In the genomic region with DNA sequence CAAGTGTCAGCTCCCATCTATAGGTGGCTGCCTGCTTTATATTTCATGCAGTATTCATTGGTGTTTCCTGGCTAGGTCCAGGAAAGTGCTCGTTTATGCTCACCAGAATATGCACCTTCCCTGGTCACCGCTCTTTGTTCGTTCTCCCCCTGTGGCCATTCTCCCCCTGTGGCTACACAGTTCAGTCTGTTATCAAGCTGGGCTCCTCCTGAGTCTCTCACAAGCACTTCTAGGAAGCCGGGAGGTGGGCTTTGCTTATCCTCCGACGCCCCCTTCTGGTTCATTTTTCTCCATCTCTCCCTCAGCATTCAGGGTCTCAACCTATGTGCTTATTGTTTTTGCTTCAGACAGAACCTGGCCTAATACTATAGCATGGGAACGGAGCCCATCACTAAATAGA, we compare ENCODE assay signal across 10 mouse cellular contexts. TPM values are rescaled to one million over a fixed set of nuclear protein-coding genes. Genes with fewer than 3 reads are reported as not detected.
DNase-seq lines count a peak whose midpoint lies in the region; ATAC-seq and TF ChIP-seq lines count a peak whose summit lies in the region.
"Had no signal": no experiment of that assay in that cellular context is flagged by ENCODE, and none has a peak within 500 bp of the region (broad histone marks: within the 10 kb centered on the region; RNA-seq: fewer than 3 reads in every experiment).

No protein-coding gene starts in this region.

- H3K9ac ChIP-seq in ES-E14 (ENCODE audit: insufficient read depth, low read depth, low read length, poor library complexity, severe bottlenecking), result no peak overlapping the region
- H3K9ac ChIP-seq in forebrain, embryonic 15.5 days (replicated peaks), result no peak overlapping the region
- H3K9ac ChIP-seq in midbrain, embryonic 12.5 days (replicated peaks), result peak overlapping the region; percentile 28; the same call in 1 of the 2 replicates

- DNase-seq in ES-E14 (ENCODE audit: low read depth, low spot score), result peak; percentile 62
- no peak for DNase-seq in heart, adult 18-20 months
- DNase-seq in urinary bladder, adult 18-20 months (ENCODE audit: low spot score in 2 of 2), result no peak
- no peak for DNase-seq in ovary, postnatal 14 days (ENCODE audit: low spot score)
- DNase-seq in cerebellum, adult 9-11 months, result no peak

- in situ Hi-C loops in ES-E14 (cut with MboI; ENCODE audit: low sequenced_read_pairs in 2 of 2, unreplicated experiment in 2 of 2), result no loop called here

- H3K4me3 ChIP-seq in E14TG2a.4 (replicated peaks; ENCODE audit: low read length) (no peak overlapping the region), ES-E14 (ENCODE audit: insufficient read depth in 1 of 2, low read depth in 1 of 2, low read length in 2 of 2, poor library complexity in 1 of 2, severe bottlenecking in 1 of 2) (no peak overlapping the region)
- H3K4me3 ChIP-seq in forebrain, embryonic 15.5 days, result no peak overlapping the region
- peak overlapping the region; percentile 5; the same call in 1 of the 2 replicates for H3K4me3 ChIP-seq in midbrain, embryonic 12.5 days
- H3K4me3 ChIP-seq: megakaryocyte, embryonic 14.5 days had no signal

- H3K27me3 ChIP-seq in E14TG2a.4 (ENCODE audit: insufficient read depth, low read length), result peaks cover 50% of the 10 kb centered on the region
- H3K27me3 ChIP-seq in forebrain, embryonic 15.5 days, result peaks cover 14% of the 10 kb centered on the region; the same call in 1 of the 2 replicates
- H3K27me3 ChIP-seq in midbrain, embryonic 12.5 days, result peaks cover 39% of the 10 kb centered on the region
- H3K27me3 ChIP-seq: megakaryocyte, embryonic 14.5 days; Patski had no signal

- H3K4me2 ChIP-seq in forebrain, embryonic 15.5 days (replicated peaks), result 0 out of 2 replicates have a peak overlapping the region, but pooled peaks have one; percentile 3
- H3K4me2 ChIP-seq in midbrain, embryonic 12.5 days (replicated peaks), result peak overlapping the region; percentile 35

- peak; percentile 30; the same call in 1 of the 2 replicates for TF ChIP-seq CTCF in E14TG2a.4 (conservative IDR thresholded peaks at IDR 0.05; ENCODE audit: low read length)

- ATAC-seq in forebrain, embryonic 15.5 days (replicated peaks), result peak; percentile 67
- peak; percentile 81 for ATAC-seq in midbrain, embryonic 12.5 days (ENCODE audit: low FRiP score, low read depth)
- ATAC-seq: Patski had no signal

- no peak overlapping the region for H3K27ac ChIP-seq in ES-E14 (ENCODE audit: insufficient read depth, low read depth, low read length, poor library complexity, severe bottlenecking)
- H3K27ac ChIP-seq in forebrain, embryonic 15.5 days (replicated peaks), result no peak overlapping the region
- H3K27ac ChIP-seq in midbrain, embryonic 12.5 days (replicated peaks), result peak overlapping the region; percentile 42; the same call in 1 of the 2 replicates

- H3K4me1 ChIP-seq in E14TG2a.4 (replicated peaks; ENCODE audit: low read depth, low read length) (peaks cover 24% of the 10 kb centered on the region), ES-E14 (ENCODE audit: control insufficient read depth in 2 of 2, insufficient read depth in 2 of 2, low read length in 2 of 2, poor library complexity in 1 of 2) (no peaks in the 10 kb centered on the region)
- peaks cover 9% of the 10 kb centered on the region for H3K4me1 ChIP-seq in forebrain, embryonic 15.5 days
- peaks cover 12% of the 10 kb centered on the region for H3K4me1 ChIP-seq in midbrain, embryonic 12.5 days
- H3K4me1 ChIP-seq: megakaryocyte, embryonic 14.5 days had no signal

- H3K9me3 ChIP-seq in E14TG2a.4 (ENCODE audit: low read length) (peaks cover 7% of the 10 kb centered on the region), ES-E14 (ENCODE audit: control insufficient read depth, insufficient read depth, low read depth, low read length) (no peaks in the 10 kb centered on the region)
- no peaks in the 10 kb centered on the region for H3K9me3 ChIP-seq in forebrain, embryonic 15.5 days
- no peaks in the 10 kb centered on the region; the same call in 1 of the 2 replicates for H3K9me3 ChIP-seq in midbrain, embryonic 12.5 days

- H3K36me3 ChIP-seq in E14TG2a.4 (ENCODE audit: insufficient read depth, low read length) (no peaks in the 10 kb centered on the region), ES-E14 (ENCODE audit: control insufficient read depth, insufficient read depth, low read length, poor library complexity, severe bottlenecking) (no peaks in the 10 kb centered on the region)
- no peaks in the 10 kb centered on the region for H3K36me3 ChIP-seq in forebrain, embryonic 15.5 days
- no peaks in the 10 kb centered on the region for H3K36me3 ChIP-seq in midbrain, embryonic 12.5 days

- WGBS in forebrain, embryonic 15.5 days, result 2% methylated on average over 7 of the region's 7 CpGs
- 1% methylated on average over 7 of the region's 7 CpGs for WGBS in midbrain, embryonic 12.5 days

TF ChIP-seq in ES-E14, 5 proteins besides CTCF, POLR2A, EP300 and RAD21:
- TF ChIP-seq CHD2 (IDR thresholded peaks at IDR 0.05; ENCODE audit: low read depth, low read length), result no peak
- TF ChIP-seq HCFC1 (IDR thresholded peaks at IDR 0.05; ENCODE audit: borderline replicate concordance, insufficient read depth, low read length), result no peak
- no peak for TF ChIP-seq ZNF384 (IDR thresholded peaks at IDR 0.05; ENCODE audit: low read depth, low read length)
- TF ChIP-seq ZC3H11A (IDR thresholded peaks at IDR 0.05; ENCODE audit: borderline replicate concordance, low read depth, low read length), result no peak
- TF ChIP-seq MAFK (IDR thresholded peaks at IDR 0.05; ENCODE audit: insufficient read depth, low read depth, low read length), result no peak

RNA-seq across cellular contexts. Expression of a gene that starts 6.9 kb away (rescaled TPM):
- 0.71 and 1.1 TPM in 2 replicates for total RNA-seq in ES-E14 (2012; rRNA removed)
- 6.3 and 7.5 TPM in 2 replicates for polyA plus RNA-seq in forebrain, embryonic 15.5 days (2015; fragmentation: Nextera tagmentation; extraction: Ambion mirVana)
- 18.4 and 19.7 TPM in 2 replicates for polyA plus RNA-seq in midbrain, embryonic 12.5 days (2016; fragmentation: Nextera tagmentation; extraction: Ambion mirVana)
- total RNA-seq in heart, adult 18-20 months (2021), result under 1 TPM; 0.05 to 0.21 TPM
- polyA plus RNA-seq: Patski had no signal
